Mouse (Mus musculus): ENCODE measurements around the gene 4933411K16Rik.

DNA sequence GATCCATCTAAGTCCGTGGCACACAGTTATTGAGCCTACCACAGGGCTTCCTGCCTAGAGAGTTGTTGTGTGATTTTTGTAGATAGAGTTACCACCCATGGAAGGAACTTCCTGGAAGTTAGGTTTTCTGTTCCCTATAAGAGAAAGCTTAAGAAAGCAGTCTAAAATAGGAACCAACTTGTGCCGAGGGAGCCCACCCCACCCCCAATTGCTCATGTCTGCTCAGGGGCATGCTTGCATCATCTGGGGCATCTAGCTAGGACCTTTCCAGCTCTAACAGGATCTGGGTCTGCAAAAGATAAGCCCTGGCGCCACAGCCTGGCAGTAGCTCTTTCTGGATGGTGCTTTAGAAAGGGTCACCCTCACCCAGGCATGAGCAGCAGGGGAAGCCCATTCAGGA, 46.4 kb upstream of the 4933411K16Rik start:
- TF ChIP-seq CTCF (IDR thresholded peaks at IDR 0.05; ENCODE audit: control insufficient read depth, insufficient read depth, insufficient read length) (no peak), USF1 (IDR thresholded peaks at IDR 0.05; ENCODE audit: low read depth) (no peak), MYOG (IDR thresholded peaks at IDR 0.05; ENCODE audit: control insufficient read depth, extremely low read depth, insufficient read length) (no peak), MAX (IDR thresholded peaks at IDR 0.05) (no peak), CEBPB (IDR thresholded peaks at IDR 0.05; ENCODE audit: low read depth) (no peak), MYOD1 (IDR thresholded peaks at IDR 0.05; ENCODE audit: control insufficient read depth, insufficient read length, low read depth) (no peak), FOSL1 (IDR thresholded peaks at IDR 0.05; ENCODE audit: insufficient read depth, low read length, poor library complexity, severe bottlenecking) (no peak)
